9 mouse cellular contexts compared by ENCODE assay signal in the genomic region with DNA sequence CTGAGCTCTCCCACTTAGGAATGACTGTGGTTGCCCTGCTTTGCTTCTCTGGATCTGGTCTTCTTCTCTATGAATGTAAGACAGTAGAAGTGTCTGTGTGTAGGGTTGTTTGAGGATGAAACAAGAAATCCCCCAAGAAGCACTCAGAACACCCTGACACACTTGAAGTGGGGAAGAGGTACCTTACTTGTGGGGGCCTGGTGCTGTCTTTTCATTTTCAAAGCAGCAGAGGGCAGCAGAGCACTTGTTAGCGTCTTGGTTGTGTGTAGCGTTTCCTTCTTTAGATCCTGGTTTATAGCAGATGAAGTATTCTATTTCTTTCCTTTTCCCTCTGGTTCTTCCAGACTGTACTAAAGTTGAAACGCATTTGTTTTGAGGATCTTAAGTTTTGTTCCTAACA. TPM values are rescaled to one million over a fixed set of nuclear protein-coding genes. Genes with fewer than 3 reads are reported as not detected.
DNase-seq lines count a peak whose midpoint lies in the region; ATAC-seq and TF ChIP-seq lines count a peak whose summit lies in the region.
"Had no signal": no experiment of that assay in that cellular context is flagged by ENCODE, and none has a peak within 500 bp of the region (broad histone marks: within the 10 kb centered on the region; RNA-seq: fewer than 3 reads in every experiment).

No protein-coding gene starts in this region.

- WGBS in heart, adult 2 months, result 9% methylated on average over 3 of the region's 3 CpGs

- no peaks in the 10 kb centered on the region for H3K4me1 ChIP-seq in heart, adult 2 months (ENCODE audit: control insufficient read depth, insufficient read depth, low read length)

- no peak overlapping the region for H3K4me3 ChIP-seq in heart, adult 2 months

- TF ChIP-seq POLR2A in heart, adult 2 months (IDR thresholded peaks at IDR 0.05; ENCODE audit: insufficient read depth, low read depth, low read length), result no peak

- TF ChIP-seq CTCF in heart, adult 2 months (IDR thresholded peaks at IDR 0.05), result peak; percentile 83

- H3K9ac ChIP-seq in heart, adult 2 months (ENCODE audit: low read depth, low read length), result no peak overlapping the region

- H3K27me3 ChIP-seq in heart, adult 2 months (ENCODE audit: control insufficient read depth, insufficient read depth, low read length), result no peaks in the 10 kb centered on the region

- no peak overlapping the region for H3K27ac ChIP-seq in heart, adult 2 months

- intact Hi-C loops in heart, adult 2 months (cut with DNase I), result loop anchor here (2.0 kb wide), 1 partner anchor 283 kb away; the partner anchor contains the start of gene Blcap

- H3K36me3 ChIP-seq in heart, adult 2 months (ENCODE audit: control insufficient read depth, insufficient read depth, low read length), result no peaks in the 10 kb centered on the region

- TF ChIP-seq EP300 in heart, adult 2 months (IDR thresholded peaks at IDR 0.05; ENCODE audit: insufficient read depth, low read depth, low read length), result no peak

- peak in 1 of 2 experiments; percentile 21 for DNase-seq in heart, adult 2 months
- DNase-seq in heart, adult 11 months, result no peak
- DNase-seq in CD8-positive naive resting alpha-beta T cell, adult 2 months (ENCODE audit: low read depth in 2 of 2, low spot score in 2 of 2), result peak; percentile 9 to 30
- DNase-seq in c-Kit-positive CD71-positive TER-119-negative erythroid progenitor cells, embryonic 14.5 days (ENCODE audit: low read depth), result peak; percentile 59
- DNase-seq in forelimb bud, embryonic 11.5 days (ENCODE audit: low read depth, low spot score), result peak; percentile 50
- DNase-seq in layer of hippocampus, adult 9-11 months, result peak; percentile 26
- DNase-seq in thymus, postnatal 0 days (ENCODE audit: low spot score), result peak; percentile 63

- H3K79me2 ChIP-seq in heart, adult 2 months (replicated peaks; ENCODE audit: control insufficient read depth, insufficient read depth, low read length), result no peaks in the 10 kb centered on the region

- peak; percentile 72 for ATAC-seq in megakaryocyte-erythroid progenitor cell, adult 5-6 weeks (replicated peaks; ENCODE audit: low FRiP score, low TSS enrichment, poor library complexity, severe bottlenecking)

RNA-seq across cellular contexts. Expression of gene Mroh8, which starts 8.2 kb away (rescaled TPM):
- total RNA-seq in heart, adult 2 months (2021), result under 1 TPM; 0.18 to 0.21 TPM
- 0.08 and 0.26 TPM in 2 replicates for polyA plus RNA-seq in heart, adult 2 months (2012; rRNA removed)
- not detected in 2 replicates for total RNA-seq in megakaryocyte-erythroid progenitor cell, adult 5-6 weeks (2014; fragmentation: Nextera tagmentation)
- total RNA-seq in megakaryocyte-erythroid progenitor cell, adult 5-6 weeks (2017), result 0.34 TPM in 1 of 2 replicates, not detected in the other
- polyA plus RNA-seq in thymus, postnatal 0 days (2015; fragmentation: Nextera tagmentation; extraction: Ambion mirVana), result 0.36 and 0.49 TPM in 2 replicates

RNA-seq across cellular contexts. Expression of gene Rpn2, which starts 8.7 kb away (rescaled TPM):
- 100 to 1,000 TPM in 1 of 2 experiments, 10 to 100 TPM in 1; 97.5 to 102 TPM for total RNA-seq in heart, adult 2 months (2021)
- polyA plus RNA-seq in heart, adult 2 months (2012; rRNA removed), result 95.1 and 125 TPM in 2 replicates
- total RNA-seq in megakaryocyte-erythroid progenitor cell, adult 5-6 weeks (2014; fragmentation: Nextera tagmentation), result 179 and 198 TPM in 2 replicates
- total RNA-seq in megakaryocyte-erythroid progenitor cell, adult 5-6 weeks (2017), result 158 and 221 TPM in 2 replicates
- polyA plus RNA-seq in thymus, postnatal 0 days (2015; fragmentation: Nextera tagmentation; extraction: Ambion mirVana), result 160 and 169 TPM in 2 replicates

RNA-seq across cellular contexts. Expression of gene Ghrh, which starts 59.8 kb away (rescaled TPM):
- not detected for total RNA-seq in heart, adult 2 months (2021)
- polyA plus RNA-seq in heart, adult 2 months (2012; rRNA removed), result not detected in 2 replicates
- total RNA-seq in megakaryocyte-erythroid progenitor cell, adult 5-6 weeks (2014; fragmentation: Nextera tagmentation), result not detected in 2 replicates
- total RNA-seq in megakaryocyte-erythroid progenitor cell, adult 5-6 weeks (2017), result not detected in 2 replicates
- polyA plus RNA-seq in thymus, postnatal 0 days (2015; fragmentation: Nextera tagmentation; extraction: Ambion mirVana), result 0.72 TPM in 1 of 2 replicates, not detected in the other
- total RNA-seq: left cerebral cortex, postnatal 10 days had no signal
